Mouse (Mus musculus) ES-E14 (cell line): ENCODE measurements around the gene Slc6a1.

Experiments
- HCFC1 ChIP-seq: IDR thresholded peaks from 2 replicates; pipeline ENCODE4 v1.6.1; 2012; ENCODE audit warnings: low read length, inconsistent platforms, borderline replicate concordance; ENCODE audit not compliant: insufficient read depth
- MAFK ChIP-seq: IDR thresholded peaks from 2 replicates; pipeline ENCODE4 v1.6.1; 2014; ENCODE audit warnings: mild to moderate bottlenecking, low read depth, low read length, inconsistent platforms; ENCODE audit not compliant: insufficient read depth
- ZC3H11A ChIP-seq: IDR thresholded peaks from 2 replicates; pipeline ENCODE4 v1.6.1; 2012; ENCODE audit warnings: low read depth, mild to moderate bottlenecking, inconsistent platforms, low read length, borderline replicate concordance

- TF ChIP-seq MAFK (no peak), ZC3H11A (no peak), HCFC1 (no peak)
Measured at GRCm38 (mm10) chr6:114254927-114255326, 27.5 kb upstream of the Slc6a1 start.
